Mouse (Mus musculus) heart, embryonic 15.5 days (tissue): Measurements from ENCODE around the gene N4bp2. TPM values are rescaled to one million over a fixed set of nuclear protein-coding genes. Genes with fewer than 3 reads are reported as not detected.

Source experiments
- ATAC-seq: fragments of 200-750 bp; cut with Nextera tagmentation; replicated peaks from 2 replicates; pipeline ENCODE4 v1.8.0; 2017; ENCODE audit warnings: low read depth, moderate TSS enrichment; ENCODE audit not compliant: insufficient number of reproducible peaks, insufficient read depth, low FRiP score
- H3K27ac ChIP-seq: fragments of 300-500 bp; sonication (generic); 2 replicates; pipeline ENCODE4 v1.5.1; 2015; ENCODE audit warnings: mild to moderate bottlenecking, inconsistent platforms
- H3K27me3 ChIP-seq: fragments of 300-500 bp; sonication (generic); 2 replicates; pipeline ENCODE4 v1.6.1; 2015; ENCODE audit warnings: inconsistent platforms
- H3K36me3 ChIP-seq: fragments of 300-500 bp; sonication (generic); 2 replicates; pipeline ENCODE4 v1.6.1; 2015; ENCODE audit warnings: mild to moderate bottlenecking, inconsistent platforms
- H3K4me1 ChIP-seq: fragments of 300-500 bp; sonication (generic); replicated peaks from 2 replicates; pipeline ENCODE4 v1.6.1; 2015; ENCODE audit warnings: inconsistent platforms
- H3K4me2 ChIP-seq: fragments of 300-500 bp; sonication (generic); 2 replicates; pipeline ENCODE4 v1.6.1; 2015; ENCODE audit warnings: inconsistent platforms, mild to moderate bottlenecking, moderate library complexity
- H3K4me3 ChIP-seq: fragments of 300-500 bp; sonication (generic); 2 replicates; pipeline ENCODE4 v1.5.1; 2015; ENCODE audit warnings: mild to moderate bottlenecking, inconsistent platforms
- H3K9ac ChIP-seq: fragments of 300-500 bp; sonication (generic); 2 replicates; pipeline ENCODE4 v1.6.1; 2015; ENCODE audit warnings: mild to moderate bottlenecking, inconsistent platforms
- H3K9me3 ChIP-seq: fragments of 300-500 bp; sonication (generic); replicated peaks from 2 replicates; pipeline ENCODE4 v1.6.1; 2016; ENCODE audit warnings: inconsistent platforms
- WGBS: fragments of 180-500 bp; shearing (Covaris S2); methylation state at CpG from one replicate; pipeline ENCODE4 v1.1.7; 2015; ENCODE audit warnings: mixed read lengths; 5-methylcytosine and 5-hydroxymethylcytosine counted together
- polyA plus RNA-seq: library from polyadenylated mRNA; unstranded; fragments of >200 nt; fragmentation: Nextera tagmentation; extraction: Ambion mirVana; gene quantifications from 2 replicates; pipeline ENCODE4 v1.2.1, GENCODE M21; 2015

The N4bp2 gene
- polyA plus RNA-seq, 1 experiment from 2014 or later: 12.9 TPM

DNA sequence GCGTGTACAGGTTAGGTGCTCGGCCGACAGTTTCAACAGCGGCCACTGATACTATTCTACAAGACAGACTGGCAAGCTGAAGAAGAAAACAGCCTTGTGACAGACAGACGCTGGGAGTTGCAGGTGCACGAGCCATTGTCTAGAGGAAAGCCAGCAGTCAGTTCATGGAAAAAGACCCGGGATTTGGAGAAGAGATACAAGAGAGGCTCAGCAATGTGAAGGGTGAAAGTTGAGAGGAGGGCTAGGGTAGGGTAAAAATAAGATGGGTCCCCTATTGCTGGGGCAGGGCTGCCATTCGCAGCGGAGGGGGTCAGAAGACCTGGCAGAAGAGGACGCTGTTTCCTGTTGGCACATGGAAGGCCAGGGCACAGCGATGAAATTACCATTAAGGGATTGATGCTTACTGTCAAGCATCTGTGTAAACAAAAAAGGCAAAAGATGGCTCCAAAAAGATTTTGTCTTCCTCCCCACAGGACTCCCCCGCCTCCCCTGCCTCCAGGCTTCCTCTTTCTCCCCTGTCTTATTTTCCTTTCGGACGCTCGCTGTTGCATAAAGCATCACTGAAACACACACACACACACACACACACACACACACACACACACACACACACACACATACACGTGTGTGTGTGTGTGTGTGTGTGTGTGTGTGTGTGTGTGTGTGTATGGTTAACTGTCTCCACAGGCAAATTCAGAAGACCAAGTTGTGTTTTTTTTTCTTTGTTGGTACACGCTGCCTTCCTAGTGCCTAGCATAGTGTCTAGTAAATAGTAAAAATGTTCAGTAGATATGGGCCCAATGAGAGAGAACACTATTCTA is 93.5 kb downstream of the N4bp2 start:
- H3K36me3 ChIP-seq: no peaks in the 10 kb centered on the region
- H3K4me2 ChIP-seq: no peak overlapping the region
- WGBS: 75% methylated on average over 17 of the region's 17 CpGs
- H3K27me3 ChIP-seq: no peaks in the 10 kb centered on the region
- no peak overlapping the region for H3K4me3 ChIP-seq
- H3K27ac ChIP-seq: no peak overlapping the region
- H3K9me3 ChIP-seq: no peaks in the 10 kb centered on the region
- H3K4me1 ChIP-seq: peaks cover 8% of the 10 kb centered on the region
- no peak overlapping the region for H3K9ac ChIP-seq
- ATAC-seq: no peak

DNA sequence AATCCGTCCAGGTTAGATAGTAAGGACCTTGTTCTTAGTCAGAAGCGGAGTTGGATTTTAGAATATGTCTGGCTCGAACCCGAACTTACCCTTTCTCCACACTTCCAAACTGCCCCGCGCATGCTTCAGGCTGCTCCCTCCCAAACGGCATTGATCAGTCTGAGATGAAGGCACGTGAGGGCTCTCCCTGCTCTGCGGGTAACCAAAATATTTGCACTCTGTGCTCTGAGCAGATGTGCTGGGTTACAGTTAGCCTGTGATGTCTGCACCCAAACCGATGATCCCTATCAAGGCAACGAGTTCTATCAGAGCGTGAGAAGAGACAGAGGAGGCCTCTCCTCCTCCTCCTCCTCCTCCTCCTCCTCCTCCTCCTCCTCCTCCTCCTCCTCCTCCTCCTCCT is 94.6 kb downstream of the N4bp2 start:
- WGBS: 72% methylated on average over 12 of the region's 12 CpGs
- ATAC-seq: no peak

DNA sequence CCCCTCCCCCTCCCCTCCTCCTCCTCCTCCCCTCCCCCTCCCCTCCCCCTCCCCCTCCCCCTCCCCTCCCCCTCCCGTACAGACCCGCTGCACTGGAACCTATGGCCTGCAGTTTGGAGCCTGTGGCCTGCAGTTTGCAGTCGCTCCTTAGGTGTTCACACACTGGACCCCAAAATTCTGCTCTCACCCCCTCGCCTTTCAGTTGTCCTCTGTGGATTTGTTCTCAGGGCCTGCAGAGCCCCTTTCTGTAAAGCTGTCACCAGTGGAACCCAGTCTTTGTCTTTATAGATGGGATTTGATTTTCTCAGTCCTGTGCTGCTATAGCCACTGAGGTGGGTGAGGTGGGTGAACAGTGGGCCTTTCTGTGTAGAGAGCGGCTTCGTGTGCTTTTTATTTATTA is 95.0 kb downstream of the N4bp2 start:
- no peak overlapping the region for H3K4me2 ChIP-seq
- 88% methylated on average over 4 of the region's 6 CpGs for WGBS
- no peak overlapping the region for H3K4me3 ChIP-seq
- H3K27ac ChIP-seq: peak overlapping the region; percentile 63
- ATAC-seq: no peak
- no peaks in the 10 kb centered on the region for H3K9me3 ChIP-seq
- H3K4me1 ChIP-seq: peaks cover 8% of the 10 kb centered on the region
- no peaks in the 10 kb centered on the region for H3K27me3 ChIP-seq
- no peak overlapping the region for H3K9ac ChIP-seq
- no peaks in the 10 kb centered on the region for H3K36me3 ChIP-seq

More for the DNA sequence above, 94.6 kb downstream of the N4bp2 start:
- Histone ChIP-seq H3K27me3 (no peaks in the 10 kb centered on the region), H3K9ac (no peak overlapping the region), H3K9me3 (no peaks in the 10 kb centered on the region), H3K27ac (0 out of 2 replicates have a peak overlapping the region, but pooled peaks have one; percentile 3), H3K36me3 (no peaks in the 10 kb centered on the region), H3K4me3 (no peak overlapping the region), H3K4me2 (no peak overlapping the region), H3K4me1 (peaks cover 8% of the 10 kb centered on the region)

DNA sequence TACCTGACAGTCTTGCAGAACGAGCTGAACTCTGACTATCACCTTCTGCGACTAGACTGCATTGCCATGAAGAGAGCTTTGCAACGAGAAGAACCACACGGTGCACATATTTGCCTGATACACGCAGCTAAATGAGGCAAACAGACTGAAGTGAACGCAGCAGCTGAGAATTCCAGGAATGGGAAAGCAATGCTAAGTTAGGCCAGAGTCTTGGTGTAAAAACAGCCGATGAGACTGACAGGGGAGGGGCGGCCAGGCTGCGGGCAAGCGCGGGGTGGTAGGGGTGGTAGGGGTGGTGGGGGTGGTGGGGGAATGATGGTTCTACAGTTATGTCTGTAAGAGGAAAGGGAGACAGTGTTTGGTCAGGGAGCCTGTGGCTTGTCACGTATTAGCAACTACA is 95.6 kb downstream of the N4bp2 start:
- Histone ChIP-seq H3K9me3 (no peaks in the 10 kb centered on the region), H3K4me3 (no peak overlapping the region), H3K27ac (peak overlapping the region; percentile 63), H3K4me2 (peak overlapping the region; percentile 40), H3K27me3 (no peaks in the 10 kb centered on the region), H3K4me1 (peaks cover 8% of the 10 kb centered on the region), H3K36me3 (no peaks in the 10 kb centered on the region), H3K9ac (no peak overlapping the region)
- ATAC-seq: peak; percentile 79; the same call in 1 of the 2 replicates
- 25% methylated on average over 12 of the region's 12 CpGs for WGBS

DNA sequence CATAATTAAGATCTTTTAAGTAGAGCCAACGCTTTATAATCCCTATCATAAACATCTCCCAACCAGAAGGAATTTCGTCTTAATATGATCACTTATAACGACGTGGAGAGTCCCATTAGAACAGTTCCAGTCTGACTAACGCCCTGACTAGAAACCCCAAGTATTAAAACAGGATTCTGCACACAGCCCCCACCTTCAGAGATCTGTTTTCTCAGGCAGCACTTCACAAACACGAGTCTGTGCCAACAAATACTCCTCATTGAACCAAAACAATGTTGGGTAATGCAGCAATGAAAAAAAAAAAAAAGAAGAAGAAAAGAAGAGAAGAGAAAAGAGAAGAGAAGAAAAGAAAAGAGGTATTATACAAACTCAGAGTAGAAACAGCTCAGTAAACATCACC is 96.1 kb downstream of the N4bp2 start:
- peaks cover 8% of the 10 kb centered on the region for H3K4me1 ChIP-seq
- H3K27me3 ChIP-seq: no peaks in the 10 kb centered on the region
- no peaks in the 10 kb centered on the region for H3K9me3 ChIP-seq
- no peak overlapping the region for H3K4me2 ChIP-seq
- H3K9ac ChIP-seq: no peak overlapping the region
- 38% methylated on average over 6 of the region's 6 CpGs for WGBS
- ATAC-seq: no peak
- H3K36me3 ChIP-seq: no peaks in the 10 kb centered on the region
- H3K27ac ChIP-seq: no peak overlapping the region; the same call in 1 of the 2 replicates
- no peak overlapping the region for H3K4me3 ChIP-seq

DNA sequence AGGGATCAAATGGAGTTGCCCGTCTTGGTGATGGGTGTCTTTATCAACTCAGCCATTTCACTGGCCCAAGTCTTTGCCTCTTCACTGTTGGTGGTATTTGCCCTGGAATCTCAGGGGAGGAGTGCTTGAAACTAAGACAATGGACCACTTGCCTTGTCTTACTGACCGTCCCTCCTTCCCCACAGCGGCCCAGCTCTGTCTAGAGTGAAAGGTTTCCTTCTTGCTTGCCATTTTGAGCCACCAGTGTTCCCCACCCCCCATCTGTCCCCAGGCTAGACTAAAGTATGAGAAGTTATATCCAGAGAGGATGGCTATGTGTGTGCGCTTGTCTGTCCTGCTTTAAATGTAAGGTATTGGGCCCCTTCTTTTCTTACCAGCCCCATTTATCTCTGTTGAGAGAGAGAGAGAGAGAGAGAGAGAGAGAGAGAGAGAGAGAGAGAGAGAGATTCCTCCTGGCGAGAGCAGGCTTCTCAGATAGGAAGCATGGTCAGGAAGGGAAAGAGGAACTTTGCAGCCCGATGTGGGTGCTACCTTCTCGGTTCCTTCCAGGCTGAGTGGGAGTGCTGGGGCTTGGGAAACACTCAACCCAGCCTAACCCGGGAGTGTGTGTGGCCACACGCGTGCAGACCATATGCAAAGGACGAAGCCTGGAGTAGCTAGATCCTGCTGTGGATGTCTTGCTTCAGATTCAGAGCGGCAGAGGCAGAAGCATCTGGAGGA is 97.1 kb downstream of the N4bp2 start:
- H3K27ac ChIP-seq: no peak overlapping the region; the same call in 1 of the 2 replicates

DNA sequence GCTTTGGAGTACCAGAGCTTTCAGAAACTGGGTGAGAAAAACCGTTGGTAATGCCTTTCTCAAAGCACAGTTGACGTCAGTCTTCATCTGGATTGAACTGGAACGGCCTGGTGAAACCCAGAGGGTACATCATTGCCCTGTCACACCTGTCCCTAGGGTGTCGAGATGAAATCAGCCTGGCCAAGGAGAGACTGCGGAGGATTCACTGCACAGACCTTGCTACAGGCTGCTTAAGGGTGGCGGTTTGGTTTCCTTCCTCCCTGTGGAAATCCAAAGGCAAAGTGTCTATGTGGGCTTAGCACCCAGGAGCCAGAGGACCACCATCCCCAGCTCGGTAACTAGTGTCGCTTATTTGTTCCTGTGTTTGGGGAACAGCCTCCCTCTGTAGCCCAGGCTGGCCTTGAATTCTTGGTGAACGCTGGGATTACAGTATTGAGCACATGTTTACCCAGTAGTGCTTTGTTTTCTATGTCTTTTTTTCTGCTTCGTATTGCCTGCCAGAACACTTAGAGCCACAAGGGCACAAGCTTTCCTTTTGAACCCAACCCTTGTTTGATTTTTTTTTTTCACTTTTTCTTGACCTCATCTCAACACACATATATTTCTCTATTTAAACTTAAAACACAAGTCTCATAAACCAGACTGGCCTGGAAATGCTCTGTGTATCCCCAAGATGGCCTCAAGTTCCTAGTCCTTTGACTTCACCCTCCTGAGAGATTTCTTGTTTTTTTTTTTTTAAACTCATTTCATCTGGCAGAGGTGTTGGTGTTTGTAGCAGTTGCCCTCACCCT is 98.0 kb downstream of the N4bp2 start, which contains the start of gene Rhoh:
TSS of gene Rhoh (plus strand) at position 60 of the 791 bp plus-strand sequence.
- 76% methylated on average over 10 of the region's 10 CpGs for WGBS
- no peak within 1 kb of the TSS for H3K4me3 ChIP-seq
- no peak within 1 kb of the TSS for H3K9ac ChIP-seq
- H3K9me3 ChIP-seq: no peaks in the 10 kb centered on the region
- no peaks in the 10 kb centered on the region for H3K36me3 ChIP-seq
- H3K4me1 ChIP-seq: peaks cover 8% of the 10 kb centered on the region
- H3K27me3 ChIP-seq: no peaks in the 10 kb centered on the region
- H3K4me2 ChIP-seq: no peak within 1 kb of the TSS
- no peak within 1 kb of the TSS; the same call in 1 of the 2 replicates for H3K27ac ChIP-seq
- ATAC-seq: no peak

More for the DNA sequence above, 97.1 kb downstream of the N4bp2 start:
- Histone ChIP-seq H3K4me3 (no peak overlapping the region), H3K36me3 (no peaks in the 10 kb centered on the region), H3K4me2 (no peak overlapping the region), H3K4me1 (peaks cover 8% of the 10 kb centered on the region), H3K9me3 (no peaks in the 10 kb centered on the region), H3K27me3 (no peaks in the 10 kb centered on the region), H3K9ac (no peak overlapping the region)
- 66% methylated on average over 12 of the region's 12 CpGs for WGBS
- ATAC-seq: no peak

DNA sequence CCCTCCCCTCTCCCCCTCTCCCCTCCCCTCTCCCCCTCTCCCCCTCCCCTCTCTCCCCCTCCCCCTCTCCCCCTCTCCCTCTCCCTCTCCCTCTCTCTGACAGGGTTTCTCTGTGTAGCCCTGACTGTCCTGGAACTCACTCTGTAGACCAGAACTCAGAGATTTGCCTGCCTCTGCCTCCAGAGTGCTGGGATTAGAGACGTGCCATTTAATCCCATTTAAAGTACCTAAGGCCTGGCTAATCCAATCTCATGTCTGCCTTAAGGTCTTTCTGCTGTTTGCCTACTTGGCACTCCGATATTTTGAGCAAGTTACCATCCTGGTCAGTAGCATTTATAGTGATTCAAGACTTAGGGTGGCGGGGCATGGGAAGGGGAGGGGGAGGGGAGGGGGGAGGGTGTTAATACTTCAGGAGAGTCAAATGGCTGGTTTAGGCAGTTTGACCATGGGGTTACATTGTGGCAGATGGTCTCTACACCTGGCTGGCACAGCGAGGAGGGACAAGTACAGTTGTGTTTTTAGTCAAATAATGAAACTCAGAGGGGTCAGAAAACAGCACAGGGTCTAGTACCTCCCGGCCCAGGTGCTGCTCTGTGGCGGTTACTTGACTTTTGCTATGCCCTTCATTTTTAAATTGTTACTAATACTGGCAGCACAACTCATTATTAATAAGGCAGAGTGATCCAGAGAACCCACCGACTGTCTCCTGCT is 99.1 kb downstream of the N4bp2 start:
- Histone ChIP-seq H3K9ac (no peak overlapping the region), H3K9me3 (no peaks in the 10 kb centered on the region), H3K27ac (no peak overlapping the region), H3K4me1 (peaks cover 8% of the 10 kb centered on the region), H3K4me2 (no peak overlapping the region), H3K27me3 (no peaks in the 10 kb centered on the region), H3K36me3 (no peaks in the 10 kb centered on the region), H3K4me3 (no peak overlapping the region)
- ATAC-seq: no peak
- WGBS: 91% methylated on average over 7 of the region's 7 CpGs

DNA sequence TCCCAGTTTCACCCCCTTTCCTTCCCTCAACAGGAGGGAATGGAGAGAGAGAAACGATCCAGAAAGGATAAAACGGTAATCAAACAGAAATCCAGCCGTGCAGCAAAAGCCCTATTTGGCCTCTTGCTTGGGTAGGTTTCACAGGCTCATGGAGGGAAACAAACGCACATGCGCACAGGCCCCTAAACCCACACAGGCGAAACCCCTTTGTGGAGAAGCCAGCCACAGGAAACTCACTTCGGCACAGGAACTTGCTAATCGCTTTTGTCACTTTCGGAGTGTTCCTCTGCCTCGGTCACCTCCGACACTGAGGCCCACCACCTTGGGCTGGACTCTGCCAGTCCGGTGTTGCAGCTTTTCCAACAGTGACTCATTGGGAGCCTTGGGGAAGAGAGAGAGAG is 100.0 kb downstream of the N4bp2 start:
- Histone ChIP-seq H3K9ac (no peak overlapping the region), H3K4me2 (no peak overlapping the region), H3K27me3 (no peaks in the 10 kb centered on the region), H3K4me1 (peaks cover 8% of the 10 kb centered on the region), H3K9me3 (no peaks in the 10 kb centered on the region), H3K27ac (0 out of 2 replicates have a peak overlapping the region, but pooled peaks have one; percentile 5), H3K36me3 (no peaks in the 10 kb centered on the region), H3K4me3 (peak overlapping the region; percentile 24)
- WGBS: 68% methylated on average over 12 of the region's 12 CpGs
- no peak for ATAC-seq

DNA sequence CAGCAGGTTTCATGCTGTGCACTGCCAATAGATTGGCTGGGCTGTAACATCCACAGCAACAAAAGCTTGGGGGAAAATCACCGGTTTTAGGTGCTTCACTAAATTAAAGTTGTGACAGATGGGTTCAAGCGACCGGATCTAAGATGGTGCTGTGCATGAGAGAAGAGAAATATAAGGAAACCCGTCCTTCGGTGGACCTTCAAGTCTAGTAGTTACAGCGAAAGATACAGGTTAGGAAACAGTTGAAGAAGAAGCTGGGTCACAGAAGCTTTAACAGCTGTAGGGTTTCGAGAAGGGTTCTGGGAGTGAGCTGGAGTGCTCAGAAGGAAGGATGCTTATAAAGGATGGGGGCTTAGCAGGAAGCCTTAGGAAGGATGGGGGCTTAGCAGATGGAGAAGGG is 101.2 kb downstream of the N4bp2 start:
- no peak overlapping the region for H3K9ac ChIP-seq
- 82% methylated on average over 7 of the region's 7 CpGs for WGBS

More for the DNA sequence above, 101.2 kb downstream of the N4bp2 start:
- H3K36me3 ChIP-seq: no peaks in the 10 kb centered on the region
- H3K27ac ChIP-seq: no peak overlapping the region
- ATAC-seq: no peak
- H3K4me3 ChIP-seq: peak overlapping the region; percentile 24; the same call in 1 of the 2 replicates
- H3K4me1 ChIP-seq: peaks cover 4% of the 10 kb centered on the region; the same call in 1 of the 2 replicates
- no peaks in the 10 kb centered on the region for H3K9me3 ChIP-seq
- H3K27me3 ChIP-seq: no peaks in the 10 kb centered on the region
- H3K4me2 ChIP-seq: no peak overlapping the region
